Mouse (Mus musculus) heart, embryonic 14.5 days (tissue): ENCODE measurements around the gene Fam53b. TPM values are rescaled to one million over a fixed set of nuclear protein-coding genes. Genes with fewer than 3 reads are reported as not detected.

Experiments
- ATAC-seq: fragments of 200-750 bp; cut with Nextera tagmentation; 2 replicates; pipeline ENCODE4 v1.8.0; 2017; ENCODE audit warnings: low read depth, moderate TSS enrichment; ENCODE audit not compliant: insufficient number of reproducible peaks, insufficient read depth, low FRiP score
- H3K27ac ChIP-seq, 2 experiments: fragments of 200-500 bp in 1 of 2; fragments of 300-500 bp in 1 of 2; sonication (generic) in 1 of 2; replicated peaks in 1 of 2; 2 replicates each; pipeline ENCODE4 v1.5.1; 2012 to 2014; ENCODE audit warnings: low read depth in 2 of 2, low read length in 2 of 2, control low read depth in 1 of 2, mild to moderate bottlenecking in 1 of 2, mixed read lengths in 1 of 2; ENCODE audit not compliant: control insufficient read depth in 1 of 2, insufficient read depth in 1 of 2
- H3K27me3 ChIP-seq: fragments of 300-500 bp; sonication (generic); 2 replicates; pipeline ENCODE4 v1.6.1; 2014; ENCODE audit warnings: mild to moderate bottlenecking, low read length, control low read depth; ENCODE audit not compliant: control insufficient read depth, insufficient read depth
- H3K36me3 ChIP-seq: fragments of 300-500 bp; sonication (generic); 2 replicates; pipeline ENCODE4 v1.6.1; 2014; ENCODE audit warnings: mild to moderate bottlenecking, control low read depth, low read length, mixed read lengths; ENCODE audit not compliant: control insufficient read depth, insufficient read depth
- H3K4me1 ChIP-seq, 2 experiments: fragments of 200-500 bp in 1 of 2; fragments of 300-500 bp in 1 of 2; sonication (generic) in 1 of 2; 2 replicates each; pipeline ENCODE4 v1.6.1; 2012 to 2014; ENCODE audit warnings: low read length in 2 of 2, control low read depth in 1 of 2, mixed read lengths in 1 of 2; ENCODE audit not compliant: control insufficient read depth in 2 of 2, insufficient read depth in 2 of 2
- H3K4me2 ChIP-seq: fragments of 300-500 bp; sonication (generic); 2 replicates; pipeline ENCODE4 v1.6.1; 2014; ENCODE audit warnings: mild to moderate bottlenecking, low read length
- H3K4me3 ChIP-seq, 2 experiments: fragments of 200-500 bp in 1 of 2; fragments of 300-500 bp in 1 of 2; sonication (generic) in 1 of 2; 2 replicates each; pipeline ENCODE4 v1.5.1; 2012 to 2014; ENCODE audit warnings: low read length in 2 of 2, mild to moderate bottlenecking in 2 of 2, control low read depth in 1 of 2, low read depth in 1 of 2, moderate library complexity in 1 of 2; ENCODE audit not compliant: control insufficient read depth in 1 of 2, insufficient read depth in 1 of 2
- H3K9ac ChIP-seq: fragments of 300-500 bp; sonication (generic); 2 replicates; pipeline ENCODE4 v1.6.1; 2014; ENCODE audit warnings: mild to moderate bottlenecking, low read length
- H3K9me3 ChIP-seq: fragments of 300-500 bp; sonication (generic); 2 replicates; pipeline ENCODE4 v1.6.1; 2016; ENCODE audit warnings: low read length, control low read depth; ENCODE audit not compliant: control insufficient read depth
- WGBS: fragments of 180-500 bp; shearing (Covaris S2); extraction: QIAGEN DNeasy Blood & Tissue Kit; methylation state at CpG from one replicate; pipeline ENCODE4 v1.1.7; 2014; 5-methylcytosine and 5-hydroxymethylcytosine counted together
- polyA plus RNA-seq: library from polyadenylated mRNA; unstranded; fragments of >200 nt; fragmentation: Nextera tagmentation; extraction: Ambion mirVana; gene quantifications from 2 replicates; pipeline ENCODE4 v1.2.1, GENCODE M21; 2014

The Fam53b gene
- polyA plus RNA-seq, 1 experiment from 2014 or later = 15.4 TPM

DNA sequence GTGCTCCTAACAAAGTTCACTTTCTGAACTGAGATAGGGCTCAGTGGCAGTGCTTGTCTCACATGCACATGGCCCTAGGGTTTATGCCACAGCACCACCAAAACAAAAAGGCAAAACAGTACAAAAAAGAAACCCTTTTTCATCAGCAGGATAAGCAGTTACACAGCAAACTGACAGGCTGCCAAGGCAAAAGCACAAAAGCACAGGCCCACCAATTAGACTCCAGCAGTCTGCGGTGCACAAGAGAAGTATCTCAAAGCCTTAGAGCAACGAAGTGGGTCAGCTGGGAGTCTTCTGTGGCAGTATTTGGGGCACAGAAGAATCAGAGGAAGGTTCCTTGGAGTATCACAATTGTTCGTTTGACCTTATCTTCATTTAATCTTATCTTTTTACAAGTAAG lies 7.0 kb upstream of the Fam53b start:
- no peak for ATAC-seq
- WGBS = 71% methylated on average over 3 of the region's 3 CpGs

DNA sequence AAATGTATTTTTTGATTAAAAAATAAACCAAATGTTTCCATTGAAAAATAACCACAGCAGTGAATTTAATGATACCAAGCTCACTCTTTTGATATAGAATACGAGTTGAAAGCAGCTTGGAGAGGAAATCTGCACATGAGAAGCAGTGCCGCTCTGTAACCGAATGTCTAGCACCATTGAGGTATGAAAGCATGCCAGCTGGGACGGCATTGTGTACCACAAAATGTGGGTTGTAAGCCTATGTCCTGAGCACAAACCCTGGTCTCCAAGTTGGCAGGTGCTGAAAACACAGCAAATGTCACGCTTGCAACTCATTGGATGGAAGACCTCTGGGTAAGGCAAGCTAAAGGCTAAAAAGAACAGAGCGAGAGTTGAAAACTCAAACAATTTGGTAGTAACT lies 3.4 kb upstream of the Fam53b start:
- ATAC-seq = no peak
- no peak overlapping the region for H3K27ac ChIP-seq
- H3K4me3 ChIP-seq = no peak overlapping the region
- WGBS = 90% methylated on average over 6 of the region's 6 CpGs
- H3K9me3 ChIP-seq = no peaks in the 10 kb centered on the region
- no peaks in the 10 kb centered on the region for H3K27me3 ChIP-seq
- no peak overlapping the region for H3K9ac ChIP-seq
- H3K36me3 ChIP-seq = peaks cover 4% of the 10 kb centered on the region; the same call in 1 of the 2 replicates
- no peak overlapping the region for H3K4me2 ChIP-seq
- peaks cover under 1 to 9% of the 10 kb centered on the region in 2 experiments; a peak in 2 of 4 replicates for H3K4me1 ChIP-seq

More for the DNA sequence above, 7.0 kb upstream of the Fam53b start:
- H3K36me3 ChIP-seq = peaks cover 16% of the 10 kb centered on the region
- no peak overlapping the region for H3K9ac ChIP-seq
- no peaks in the 10 kb centered on the region for H3K27me3 ChIP-seq
- H3K4me1 ChIP-seq = no peaks in the 10 kb centered on the region
- H3K4me2 ChIP-seq = no peak overlapping the region
- no peak overlapping the region for H3K4me3 ChIP-seq
- no peaks in the 10 kb centered on the region for H3K9me3 ChIP-seq
- H3K27ac ChIP-seq = no peak overlapping the region

DNA sequence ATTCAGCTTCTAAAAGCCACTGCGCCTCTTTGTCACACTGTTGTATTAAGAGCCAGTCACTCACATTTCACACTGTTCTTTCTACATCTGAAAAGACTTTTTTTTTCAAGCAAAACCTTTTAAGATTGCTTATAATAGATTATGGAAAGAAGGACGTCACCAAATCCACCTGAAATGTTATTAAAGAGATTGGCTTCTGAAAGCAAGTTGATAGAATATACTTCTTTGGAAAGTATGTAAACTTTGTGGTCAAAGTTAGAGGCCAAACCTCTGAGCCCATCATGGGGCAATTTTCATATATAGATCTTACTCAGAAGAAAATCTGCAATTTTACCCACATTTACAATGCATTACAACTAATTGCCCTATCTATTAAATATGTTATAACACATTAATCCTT lies 2.8 kb upstream of the Fam53b start:
- WGBS = 87% methylated on average over 2 of the region's 2 CpGs
- H3K9ac ChIP-seq = no peak overlapping the region
- H3K9me3 ChIP-seq = no peaks in the 10 kb centered on the region
- no peak for ATAC-seq
- H3K27me3 ChIP-seq = no peaks in the 10 kb centered on the region
- H3K36me3 ChIP-seq = peaks cover 4% of the 10 kb centered on the region; the same call in 1 of the 2 replicates
- no peak overlapping the region for H3K4me2 ChIP-seq
- H3K4me3 ChIP-seq = no peak overlapping the region
- no peak overlapping the region for H3K27ac ChIP-seq
- peaks cover 5 to 14% of the 10 kb centered on the region in 2 experiments for H3K4me1 ChIP-seq

DNA sequence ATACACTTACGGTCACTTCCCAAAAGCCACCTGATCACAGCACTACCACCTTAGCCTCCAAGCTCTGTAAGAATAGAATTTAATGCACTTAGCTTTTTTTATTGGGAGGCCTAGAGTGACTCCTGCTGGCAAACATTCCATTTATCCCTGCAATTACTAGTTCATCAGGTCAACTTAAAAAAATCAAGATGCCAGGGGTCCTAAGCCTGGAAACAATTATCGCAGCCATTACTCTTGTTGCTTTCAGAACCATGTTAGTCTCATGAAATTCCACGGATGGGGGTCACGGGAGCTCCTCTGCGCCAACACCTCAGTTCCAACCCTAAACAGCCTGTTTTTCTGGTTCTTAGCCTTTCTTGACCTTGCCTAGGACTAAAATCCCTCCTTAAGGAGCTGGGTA lies 1.4 kb upstream of the Fam53b start:
- H3K4me3 ChIP-seq = no peak overlapping the region
- no peak overlapping the region for H3K4me2 ChIP-seq
- H3K27me3 ChIP-seq = no peaks in the 10 kb centered on the region
- no peak overlapping the region for H3K9ac ChIP-seq
- no peaks in the 10 kb centered on the region for H3K9me3 ChIP-seq
- peaks cover 9 to 27% of the 10 kb centered on the region in 2 experiments for H3K4me1 ChIP-seq
- H3K36me3 ChIP-seq = peaks cover under 1% of the 10 kb centered on the region; the same call in 1 of the 2 replicates
- no peak overlapping the region for H3K27ac ChIP-seq
- 85% methylated on average over 5 of the region's 5 CpGs for WGBS
- no peak for ATAC-seq

DNA sequence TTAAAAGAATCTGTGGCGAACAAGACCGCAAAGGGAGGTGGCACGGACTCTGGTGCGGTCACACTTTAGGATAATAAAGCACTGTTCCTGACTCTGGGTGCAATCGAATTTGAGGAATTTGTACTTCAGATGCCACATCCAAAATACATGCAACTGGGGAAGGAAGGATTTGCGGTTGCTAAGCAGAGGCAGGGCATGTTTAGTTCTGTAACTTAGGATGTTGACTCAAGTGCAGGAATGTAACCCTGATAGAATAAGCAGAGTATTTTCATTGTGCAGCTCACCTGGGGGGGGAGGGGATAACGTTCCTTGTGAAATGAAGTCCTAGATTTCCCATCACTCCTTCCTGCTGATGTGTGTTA lies 384 bp upstream of the Fam53b start:
- WGBS = 0% methylated on average over 7 of the region's 7 CpGs
- Histone ChIP-seq H3K4me1 (peaks cover 16 to 37% of the 10 kb centered on the region in 2 experiments), H3K4me2 (peak overlapping the region; percentile 90)

DNA sequence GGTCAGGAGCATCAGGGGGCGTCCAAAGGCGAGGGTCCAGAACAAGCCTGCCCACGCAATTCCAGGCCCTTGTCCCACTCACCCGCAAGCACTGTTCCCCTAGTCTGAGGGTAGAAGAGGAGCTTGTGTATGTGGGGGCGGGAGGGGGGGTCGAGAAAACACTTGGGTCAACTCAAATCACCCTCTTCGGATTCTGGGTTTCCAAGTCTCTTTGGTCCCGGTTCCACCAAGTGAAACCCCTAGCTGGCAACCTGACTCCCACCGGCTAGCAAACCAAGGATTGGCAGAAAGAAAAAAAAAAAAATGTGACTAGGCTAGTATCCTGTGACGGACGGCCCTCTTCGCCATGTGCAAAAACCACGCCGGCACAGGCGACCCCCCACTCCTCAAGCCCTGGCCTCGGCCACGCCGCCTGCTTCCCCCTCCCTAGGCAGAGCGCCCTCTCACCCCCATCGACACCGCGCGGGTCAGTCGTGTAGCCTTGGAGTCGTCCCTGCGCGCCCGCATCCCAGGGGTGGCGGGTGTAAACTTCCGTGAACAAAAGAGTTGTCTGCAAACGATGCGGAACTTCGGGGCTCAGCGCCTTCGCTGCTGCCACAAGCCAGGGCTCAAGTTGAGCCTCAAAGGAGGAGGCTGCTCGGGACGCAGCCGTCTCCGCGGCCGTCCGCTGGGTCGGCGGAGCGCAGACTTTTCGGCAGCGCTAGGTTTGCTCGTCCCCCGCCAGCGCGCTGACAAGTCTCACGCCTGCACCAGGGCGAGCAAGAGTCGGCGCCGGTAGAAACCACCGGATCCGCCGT lies 869 bp downstream of the Fam53b start:
- Histone ChIP-seq H3K4me3 (peak overlapping the region; percentile 63 to 77), H3K4me1 (peaks cover 26 to 50% of the 10 kb centered on the region in 2 experiments), H3K4me2 (peak overlapping the region; percentile 90), H3K9me3 (no peaks in the 10 kb centered on the region), H3K27me3 (no peaks in the 10 kb centered on the region), H3K9ac (peak overlapping the region; percentile 93), H3K36me3 (no peaks in the 10 kb centered on the region), H3K27ac (peak overlapping the region; percentile 86 to 94)
- under 1% methylated on average over 59 of the region's 59 CpGs for WGBS
- peak; percentile 17; the same call in 1 of the 2 replicates for ATAC-seq

More for the DNA sequence above, 384 bp upstream of the Fam53b start:
- Histone ChIP-seq H3K9me3 (no peaks in the 10 kb centered on the region), H3K4me3 (peak overlapping the region; percentile 63 to 77), H3K27me3 (no peaks in the 10 kb centered on the region), H3K9ac (peak overlapping the region; percentile 93), H3K27ac (peak overlapping the region; percentile 86 to 94), H3K36me3 (no peaks in the 10 kb centered on the region)
- no peak for ATAC-seq

DNA sequence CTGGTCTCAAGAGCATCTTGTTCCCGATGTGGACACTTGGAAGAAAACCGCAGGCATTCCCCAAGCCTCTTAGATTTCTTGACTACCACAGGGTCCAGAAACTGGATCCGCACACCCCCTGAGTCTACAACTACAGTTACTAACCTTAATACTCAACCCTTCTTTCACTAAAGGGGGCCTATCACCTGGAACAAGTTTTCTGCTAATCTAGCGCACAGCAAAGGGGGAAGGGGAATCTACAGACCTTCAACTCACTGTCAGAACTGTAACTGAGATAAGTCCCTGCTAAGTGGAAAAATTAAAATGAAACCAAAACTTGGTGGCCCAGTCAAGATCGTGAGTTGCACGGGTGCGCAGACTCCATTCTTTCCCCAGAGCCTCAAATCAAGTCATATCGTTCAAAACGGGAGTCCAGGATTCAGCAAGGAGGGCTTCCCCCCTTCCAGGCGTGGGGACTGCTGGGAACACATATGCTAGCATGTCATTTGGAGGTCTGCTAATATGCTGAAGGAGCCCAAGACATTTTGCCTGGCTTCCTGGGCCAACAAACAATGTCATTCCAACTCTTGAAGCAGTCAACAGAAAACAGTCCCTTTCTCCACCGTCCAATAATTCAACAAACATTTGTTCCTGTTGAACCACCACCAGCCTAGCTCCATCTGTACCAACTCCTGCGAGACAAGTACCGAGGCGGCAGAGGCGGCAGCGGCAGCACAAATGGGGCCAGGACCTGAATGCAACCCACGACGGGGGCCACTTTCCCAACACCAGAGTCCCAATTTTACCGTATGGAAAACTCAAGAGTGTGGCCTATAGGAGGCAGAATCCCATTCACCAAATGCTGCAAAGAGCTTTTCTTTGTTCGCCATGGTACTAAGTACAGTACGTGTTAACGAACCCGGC lies 1.7 kb downstream of the Fam53b start:
- H3K27me3 ChIP-seq = no peaks in the 10 kb centered on the region
- peak overlapping the region; percentile 55 to 94 for H3K27ac ChIP-seq
- peaks cover 33 to 58% of the 10 kb centered on the region in 2 experiments for H3K4me1 ChIP-seq
- peak overlapping the region; percentile 93 for H3K9ac ChIP-seq
- peak overlapping the region; percentile 90 for H3K4me2 ChIP-seq
- H3K4me3 ChIP-seq = peak overlapping the region; percentile 63 to 77
- WGBS = 11% methylated on average over 23 of the region's 23 CpGs
- H3K36me3 ChIP-seq = no peaks in the 10 kb centered on the region
- H3K9me3 ChIP-seq = no peaks in the 10 kb centered on the region
- no peak for ATAC-seq
